Mouse (Mus musculus): ENCODE measurements around the gene Anks1b.

Anks1b gene

GRCm38 (mm10) chr10:90830591-90831287, 957.4 kb downstream of the Anks1b start:
- in situ Hi-C loops (cut with MboI; ENCODE audit: unreplicated experiment in 2 of 2): no loop called here

GRCm38 (mm10) chr10:90831288-90831626, 957.9 kb downstream of the Anks1b start:
- in situ Hi-C loops (cut with MboI; ENCODE audit: unreplicated experiment in 2 of 2): no loop called here

DNA sequence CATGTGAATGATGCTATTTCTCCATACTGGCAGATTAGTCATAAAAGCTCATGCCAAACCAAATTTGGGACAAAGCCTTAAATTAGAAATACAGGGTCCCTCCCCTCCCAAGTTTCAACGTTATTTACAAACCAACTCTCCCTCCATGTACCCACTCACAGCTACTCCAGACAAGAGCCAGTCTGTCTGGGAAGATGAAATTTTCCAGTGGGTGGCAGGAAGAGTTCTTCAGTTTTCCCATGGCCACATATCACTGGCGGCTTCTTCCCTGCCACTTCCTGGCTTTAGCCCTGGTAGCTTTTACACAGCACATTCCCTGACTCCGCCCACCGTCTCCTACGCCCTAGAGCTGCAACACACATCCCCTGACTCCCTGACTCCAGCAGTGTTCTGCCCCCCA, 961.0 kb downstream of the Anks1b start:
- in situ Hi-C loops (cut with MboI; ENCODE audit: unreplicated experiment in 2 of 2): no loop called here

- in situ Hi-C loops (cut with MboI; ENCODE audit: unreplicated experiment in 2 of 2): no loop called here
These were observed 961.9 kb downstream of the Anks1b start for GRCm38 (mm10) chr10:90835195-90835594.

DNA sequence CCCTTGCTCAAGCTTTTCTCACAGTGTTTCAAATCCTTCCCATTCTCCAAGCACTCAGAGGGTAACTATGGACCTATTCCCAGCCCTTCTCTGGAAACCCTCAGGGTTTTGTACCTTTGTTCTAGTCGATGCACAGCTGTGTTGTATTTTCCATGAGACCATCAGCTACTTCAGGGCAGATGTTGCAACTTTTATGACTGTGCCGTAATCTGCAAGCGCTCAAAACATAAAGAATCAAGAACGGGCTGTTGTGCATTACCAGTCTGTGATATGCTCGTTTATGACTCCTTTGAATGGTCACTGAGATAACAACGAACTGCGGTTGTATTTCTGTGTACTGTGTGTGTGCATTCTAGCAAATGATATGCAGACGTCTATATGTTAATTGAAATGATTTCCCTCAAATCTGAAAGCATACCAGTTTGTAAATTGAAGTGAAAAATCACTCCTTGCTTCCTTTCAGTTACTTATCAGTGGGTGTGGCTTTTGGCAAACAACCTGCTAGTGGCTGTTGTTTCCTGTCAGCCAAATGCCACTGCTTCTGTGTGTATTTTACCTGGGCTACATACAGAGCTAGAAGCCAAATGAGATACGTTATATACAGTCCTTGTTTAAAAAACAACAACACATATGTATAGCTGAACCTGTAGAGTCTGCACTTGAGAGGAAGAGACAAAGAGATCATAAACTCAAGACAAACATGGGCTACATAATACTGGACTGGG, 966.5 kb downstream of the Anks1b start:
- in situ Hi-C loops (cut with MboI; ENCODE audit: unreplicated experiment in 2 of 2): no loop called here

DNA sequence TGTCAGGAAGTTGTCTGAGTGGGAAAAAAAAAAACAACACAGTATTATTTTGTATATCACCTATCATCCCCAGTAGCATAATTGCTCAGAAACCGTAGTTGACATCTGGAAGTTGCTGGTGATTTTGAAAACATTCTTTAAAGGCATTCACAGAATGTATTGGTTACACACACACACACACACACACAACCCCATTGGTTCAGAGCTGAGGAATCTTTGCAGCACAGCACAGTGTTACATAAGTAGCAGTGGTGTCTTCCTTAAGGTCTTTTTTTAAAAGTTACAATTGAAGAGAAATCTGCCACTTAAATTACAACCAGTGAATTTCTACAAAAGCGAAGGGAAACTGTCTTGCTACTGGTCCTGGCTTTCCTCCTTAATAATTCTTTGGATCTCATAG, 969.1 kb downstream of the Anks1b start:
- in situ Hi-C loops (cut with MboI; ENCODE audit: unreplicated experiment in 2 of 2): no loop called here

GRCm38 (mm10) chr10:90851077-90851476, 977.8 kb downstream of the Anks1b start:
- in situ Hi-C loops (cut with MboI; ENCODE audit: unreplicated experiment in 2 of 2): loop anchor here (25.0 kb wide), 2 partner anchors 311 to 836 kb away; no protein-coding TSS in a partner anchor

GRCm38 (mm10) chr10:90851999-90852398, 978.7 kb downstream of the Anks1b start:
- in situ Hi-C loops (cut with MboI; ENCODE audit: unreplicated experiment in 2 of 2): loop anchor here (25.0 kb wide), 2 partner anchors 310 to 835 kb away; no protein-coding TSS in a partner anchor

DNA sequence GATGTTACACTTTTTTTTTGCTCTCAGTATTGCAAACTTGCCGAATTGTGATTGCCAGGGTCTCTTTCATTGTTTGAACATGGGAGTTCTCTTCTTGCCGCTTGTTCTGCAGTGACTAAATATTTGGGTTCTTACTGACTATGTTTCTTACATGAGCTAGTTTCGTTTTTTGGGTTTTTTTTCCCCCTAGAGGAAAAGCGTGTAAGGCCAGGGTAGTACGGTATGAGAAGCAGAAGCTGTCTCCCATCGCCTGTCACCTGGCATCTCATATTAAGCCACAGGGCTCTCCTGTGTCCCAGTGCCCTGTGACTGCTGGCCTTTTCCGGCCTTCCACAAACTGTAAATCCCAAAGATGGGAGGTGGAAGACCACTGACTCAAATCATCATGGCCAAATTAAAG, 979.1 kb downstream of the Anks1b start:
- in situ Hi-C loops (cut with MboI; ENCODE audit: unreplicated experiment in 2 of 2): loop anchor here (25.0 kb wide), 2 partner anchors 310 to 835 kb away; no protein-coding TSS in a partner anchor

DNA sequence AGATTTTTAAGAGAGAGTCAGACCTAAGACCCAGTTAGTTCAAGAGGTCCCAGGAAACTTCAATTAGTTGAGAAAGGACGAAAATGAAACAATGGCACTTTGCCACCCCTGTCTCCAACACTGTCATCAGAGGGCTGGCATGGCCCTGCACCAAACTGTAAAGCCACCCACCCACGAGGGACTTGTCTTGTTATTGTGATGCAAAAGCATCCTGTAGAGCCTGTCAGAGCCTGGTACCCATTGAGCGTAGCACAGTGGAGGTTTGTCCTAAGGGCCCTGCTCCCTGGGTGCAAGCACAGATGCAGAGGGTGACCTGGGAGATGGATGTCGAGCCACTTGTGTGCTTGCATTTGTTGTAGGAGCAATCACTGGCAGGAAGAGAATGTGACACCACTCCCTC, 983.4 kb downstream of the Anks1b start:
- in situ Hi-C loops (cut with MboI; ENCODE audit: unreplicated experiment in 2 of 2): loop anchor here (25.0 kb wide), 2 partner anchors 306 to 831 kb away; no protein-coding TSS in a partner anchor

- in situ Hi-C loops (cut with MboI; ENCODE audit: unreplicated experiment in 2 of 2): loop anchor here (5.0 to 25.0 kb wide), 6 partner anchors 115 to 827 kb away; no protein-coding TSS in a partner anchor
These were observed 986.6 kb downstream of the Anks1b start for GRCm38 (mm10) chr10:90859665-90860523.

DNA sequence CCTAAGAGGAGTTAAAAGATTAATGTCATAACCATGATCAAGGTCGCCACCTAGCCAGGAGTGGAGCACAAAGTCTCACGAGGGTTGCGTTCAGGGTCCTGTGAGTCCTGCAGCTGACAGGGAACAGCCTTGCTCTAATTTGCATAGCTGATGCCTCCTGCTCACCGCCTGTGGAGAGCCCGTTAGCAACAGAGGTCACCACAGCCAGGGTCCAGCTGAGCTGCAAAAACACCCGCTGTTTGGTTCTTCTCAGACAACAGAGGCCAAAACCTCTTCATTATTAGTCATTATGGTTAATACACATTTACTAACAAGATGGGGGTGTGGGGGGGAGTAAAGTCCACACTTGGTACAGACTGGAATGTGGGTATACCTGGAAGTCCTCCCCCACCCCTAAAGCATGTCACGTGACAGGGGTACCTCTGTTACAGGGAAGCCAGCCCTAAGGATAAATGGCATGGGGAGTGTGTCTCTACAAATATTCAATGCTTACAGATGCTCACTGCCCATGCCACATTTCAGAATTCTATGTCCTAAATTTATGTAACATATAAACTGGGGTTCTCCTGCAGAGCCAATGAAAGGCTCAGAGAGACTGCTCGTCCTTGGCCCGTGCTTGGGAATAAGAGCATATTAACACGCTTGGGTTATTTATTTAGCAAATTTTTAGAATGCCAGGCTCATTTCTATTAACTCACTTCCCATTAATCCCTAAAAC, 990.7 kb downstream of the Anks1b start:
- in situ Hi-C loops (cut with MboI; ENCODE audit: unreplicated experiment in 2 of 2): loop anchor here (5.0 to 25.0 kb wide), 6 partner anchors 111 to 823 kb away; no protein-coding TSS in a partner anchor

DNA sequence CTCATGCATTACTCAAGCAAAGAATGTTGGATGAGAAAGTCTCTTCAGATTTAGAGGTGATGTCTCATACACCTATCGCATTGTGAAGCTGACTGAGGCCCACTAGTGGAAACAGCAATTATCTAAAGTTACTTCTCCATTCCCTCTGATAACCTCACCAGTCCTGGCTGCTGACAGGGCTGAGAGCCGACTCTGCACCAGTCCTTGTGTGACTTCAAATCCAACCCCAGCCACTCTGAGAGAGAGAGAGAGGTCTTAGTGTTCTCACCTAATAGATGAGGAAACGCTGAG, 991.2 kb downstream of the Anks1b start:
- in situ Hi-C loops (cut with MboI; ENCODE audit: unreplicated experiment in 2 of 2): loop anchor here (5.0 to 25.0 kb wide), 6 partner anchors 110 to 823 kb away; no protein-coding TSS in a partner anchor

GRCm38 (mm10) chr10:90873204-90873603, 999.9 kb downstream of the Anks1b start:
- in situ Hi-C loops (cut with MboI; ENCODE audit: unreplicated experiment in 2 of 2): loop anchor here (25.0 kb wide), 2 partner anchors 289 to 814 kb away; no protein-coding TSS in a partner anchor

DNA sequence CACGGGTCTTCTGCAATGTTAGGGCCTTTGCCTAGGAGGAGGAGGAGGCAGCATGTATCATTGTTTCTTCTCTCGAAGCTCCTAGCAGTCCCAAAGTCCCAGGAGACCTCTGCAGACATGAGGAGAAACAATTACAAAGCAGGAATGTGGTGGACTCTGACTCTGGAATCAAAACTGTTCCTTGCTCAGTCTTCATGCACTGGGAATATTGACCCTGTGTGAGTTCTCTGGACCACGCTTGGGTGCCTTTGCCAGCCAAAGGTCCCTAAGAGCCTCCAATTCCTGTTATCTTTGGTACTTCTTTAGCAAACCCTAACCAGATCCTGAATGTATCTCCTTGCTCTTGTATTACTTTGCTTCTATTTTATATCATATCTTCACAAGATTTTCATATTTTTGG, 1000.9 kb downstream of the Anks1b start:
- in situ Hi-C loops (cut with MboI; ENCODE audit: unreplicated experiment in 2 of 2): loop anchor here (25.0 kb wide), 2 partner anchors 288 to 813 kb away; no protein-coding TSS in a partner anchor

- in situ Hi-C loops (cut with MboI; ENCODE audit: unreplicated experiment in 2 of 2): no loop called here
These were observed 1007.7 kb downstream of the Anks1b start for GRCm38 (mm10) chr10:90880854-90881560.

GRCm38 (mm10) chr10:90889566-90889965, 1016.3 kb downstream of the Anks1b start:
- in situ Hi-C loops (cut with MboI; ENCODE audit: unreplicated experiment in 2 of 2): no loop called here

GRCm38 (mm10) chr10:90892728-90893127, 1019.4 kb downstream of the Anks1b start:
- in situ Hi-C loops (cut with MboI; ENCODE audit: unreplicated experiment in 2 of 2): no loop called here

GRCm38 (mm10) chr10:90897894-90898293, 1024.6 kb downstream of the Anks1b start:
- in situ Hi-C loops (cut with MboI; ENCODE audit: unreplicated experiment in 2 of 2): no loop called here

DNA sequence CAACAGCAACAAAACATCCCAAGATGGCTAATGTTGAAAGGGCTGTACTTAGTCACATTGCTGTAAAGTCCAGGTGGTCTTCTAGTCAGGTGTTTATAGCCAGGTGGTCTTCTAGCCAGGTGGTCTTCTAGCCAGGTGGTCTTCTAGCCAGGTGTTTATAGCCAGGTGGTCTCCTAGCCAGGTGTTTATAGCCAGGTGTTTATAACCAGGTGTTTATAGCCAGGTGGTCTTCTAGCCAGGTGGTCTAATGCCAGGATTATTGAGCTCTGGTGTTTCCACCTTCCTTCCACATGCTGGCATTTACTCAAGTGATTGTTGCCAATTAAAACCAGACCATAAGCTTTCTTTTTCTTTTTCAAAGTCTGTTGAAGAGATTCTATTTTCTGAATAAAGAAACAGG, 1030.9 kb downstream of the Anks1b start:
- in situ Hi-C loops (cut with MboI; ENCODE audit: unreplicated experiment in 2 of 2): no loop called here
